In genomic region chr2:36104956-36105741, GRCm38 (mm10) we compare ENCODE assay signal across 8 mouse cellular contexts. TPM values are rescaled to one million over a fixed set of nuclear protein-coding genes. Genes with fewer than 3 reads are reported as not detected.
DNase-seq lines count a peak whose midpoint lies in the region; ATAC-seq and TF ChIP-seq lines count a peak whose summit lies in the region.

Lhx6 (minus strand) TSS chr2:36105408.

- peak within 1 kb of the TSS; percentile 65 for H3K27ac ChIP-seq in forebrain, embryonic 10.5 days
- H3K27ac ChIP-seq in hindbrain, postnatal 0 days, result no peak within 1 kb of the TSS
- H3K27ac ChIP-seq in lung, postnatal 0 days (ENCODE audit: low read length), result no peak within 1 kb of the TSS

- DNase-seq in CD4-positive, CD25-positive, alpha-beta regulatory T cell, adult 2 months (ENCODE audit: low read depth, low spot score), result peak; percentile 7
- peak; percentile 84 for DNase-seq in 3134 (ENCODE audit: extremely low read depth, insufficient read length, low spot score)
- DNase-seq in forebrain, embryonic 10.5 days (ENCODE audit: extremely low spot score, low spot score), result no peak
- no peak for DNase-seq in hindbrain, postnatal 0 days (ENCODE audit: low spot score)
- DNase-seq in lung, postnatal 0 days (ENCODE audit: low spot score), result peak; percentile 52
- no peak for DNase-seq in spleen, postnatal 4 days (ENCODE audit: low spot score in 2 of 2)
- no peak for DNase-seq in gastrocnemius, postnatal 36 days

- TF ChIP-seq EP300 in lung, postnatal 0 days (IDR thresholded peaks at IDR 0.05), result no peak

- H3K36me3 ChIP-seq in forebrain, embryonic 10.5 days (replicated peaks), result no peaks in the 10 kb centered on the region
- no peaks in the 10 kb centered on the region for H3K36me3 ChIP-seq in hindbrain, postnatal 0 days (ENCODE audit: insufficient read depth, low read length)
- no peaks in the 10 kb centered on the region for H3K36me3 ChIP-seq in lung, postnatal 0 days (ENCODE audit: insufficient read depth, low read length)

- WGBS in forebrain, embryonic 10.5 days, result under 1% methylated on average over 58 of the region's 58 CpGs
- WGBS in hindbrain, postnatal 0 days, result under 1% methylated on average over 52 of the region's 58 CpGs
- under 1% methylated on average over 52 of the region's 58 CpGs for WGBS in lung, postnatal 0 days

- ATAC-seq in CD4-positive, CD25-positive, alpha-beta regulatory T cell, adult 4 months, result no peak
- ATAC-seq in hindbrain, postnatal 0 days, result peak; percentile 32; the same call in 1 of the 2 replicates
- peak; percentile 57 for ATAC-seq in lung, postnatal 0 days

- H3K9ac ChIP-seq in hindbrain, postnatal 0 days (replicated peaks; ENCODE audit: low read length), result no peak within 1 kb of the TSS
- no peak within 1 kb of the TSS; the same call in 1 of the 2 replicates for H3K9ac ChIP-seq in lung, postnatal 0 days (replicated peaks; ENCODE audit: low read depth)

- peaks cover 100% of the 10 kb centered on the region for H3K27me3 ChIP-seq in forebrain, embryonic 10.5 days (ENCODE audit: poor library complexity, severe bottlenecking)
- H3K27me3 ChIP-seq in hindbrain, postnatal 0 days (ENCODE audit: insufficient read depth, low read length), result peaks cover 74% of the 10 kb centered on the region
- H3K27me3 ChIP-seq in lung, postnatal 0 days (replicated peaks; ENCODE audit: insufficient read depth, low read length), result peaks cover 56% of the 10 kb centered on the region

- peak within 1 kb of the TSS; percentile 54 for H3K4me3 ChIP-seq in forebrain, embryonic 10.5 days
- peak within 1 kb of the TSS; percentile 33 for H3K4me3 ChIP-seq in hindbrain, postnatal 0 days (ENCODE audit: low read length)
- peak within 1 kb of the TSS; percentile 47 for H3K4me3 ChIP-seq in lung, postnatal 0 days (ENCODE audit: low read depth, low read length)

- no peaks in the 10 kb centered on the region for H3K9me3 ChIP-seq in forebrain, embryonic 10.5 days
- H3K9me3 ChIP-seq in hindbrain, postnatal 0 days (ENCODE audit: low read length), result no peaks in the 10 kb centered on the region
- no peaks in the 10 kb centered on the region for H3K9me3 ChIP-seq in lung, postnatal 0 days (ENCODE audit: low read length)

- H3K4me1 ChIP-seq in forebrain, embryonic 10.5 days, result peaks cover 43% of the 10 kb centered on the region
- peaks cover 6% of the 10 kb centered on the region; the same call in 1 of the 2 replicates for H3K4me1 ChIP-seq in hindbrain, postnatal 0 days (ENCODE audit: insufficient read depth, low read length)
- H3K4me1 ChIP-seq in lung, postnatal 0 days (ENCODE audit: insufficient read depth, low read depth, low read length), result peaks cover 16% of the 10 kb centered on the region; the same call in 1 of the 2 replicates

- no peak for TF ChIP-seq CTCF in hindbrain, postnatal 0 days (IDR thresholded peaks at IDR 0.05; ENCODE audit: low read depth)
- TF ChIP-seq CTCF in lung, postnatal 0 days (IDR thresholded peaks at IDR 0.05), result no peak

- intact Hi-C loops in gastrocnemius, postnatal 36 days (cut with DNase I), result loop anchor here (1.0 kb wide), 1 partner anchor 17 kb away; no protein-coding TSS in a partner anchor

- peak within 1 kb of the TSS; percentile 53 for H3K4me2 ChIP-seq in hindbrain, postnatal 0 days (ENCODE audit: low read depth, low read length)
- peak within 1 kb of the TSS; percentile 86 for H3K4me2 ChIP-seq in lung, postnatal 0 days (replicated peaks; ENCODE audit: low read depth, low read length)

RNA-seq across cellular contexts. Expression of gene Lhx6, which starts in this region (rescaled TPM):
- not detected for polyA plus RNA-seq in CD4-positive, CD25-positive, alpha-beta regulatory T cell, adult 4 months (2017; shearing (Covaris generic))
- polyA plus RNA-seq in forebrain, embryonic 10.5 days (2016; fragmentation: Nextera tagmentation; extraction: Ambion mirVana), result 2.2 and 2.8 TPM in 2 replicates
- total RNA-seq in hindbrain, postnatal 0 days (2014; rRNA removed), result 3.4 and 3.6 TPM in 2 replicates
- 0.25 and 0.36 TPM in 2 replicates for polyA plus RNA-seq in hindbrain, postnatal 0 days (2015; fragmentation: Nextera tagmentation; extraction: Ambion mirVana)
- polyA plus RNA-seq in lung, postnatal 0 days (2015; fragmentation: Nextera tagmentation; extraction: Ambion mirVana), result 1.7 and 2.0 TPM in 2 replicates
- total RNA-seq in gastrocnemius, postnatal 36 days (2021), result 1 to 10 TPM; 2.4 to 2.8 TPM

Comparison
In these comparisons a context has a peak if more than half of its experiments do, and no peak if none do; other contexts are left out.
1. DNase-seq: peak in CD4-positive, CD25-positive, alpha-beta regulatory T cell, adult 2 months (single experiment), 3134 (single experiment) and lung, postnatal 0 days (single experiment); none in forebrain, embryonic 10.5 days (single experiment), hindbrain, postnatal 0 days (single experiment), spleen, postnatal 4 days (0 of 2) and gastrocnemius, postnatal 36 days (0 of 2).
2. Peak in every context shown above with its lines, with median percentiles within 50 percentile points of each other: H3K4me3 ChIP-seq.